Mouse (Mus musculus) spleen, adult 18-20 months (tissue): ENCODE results near the gene 4921539E11Rik.

Source experiments
- DNase-seq, 2 experiments: peaks; one replicate each; pipeline ENCODE4 v3.0.0; 2022; ENCODE audit warnings: mixed read lengths in 2 of 2

4921539E11Rik gene

DNA sequence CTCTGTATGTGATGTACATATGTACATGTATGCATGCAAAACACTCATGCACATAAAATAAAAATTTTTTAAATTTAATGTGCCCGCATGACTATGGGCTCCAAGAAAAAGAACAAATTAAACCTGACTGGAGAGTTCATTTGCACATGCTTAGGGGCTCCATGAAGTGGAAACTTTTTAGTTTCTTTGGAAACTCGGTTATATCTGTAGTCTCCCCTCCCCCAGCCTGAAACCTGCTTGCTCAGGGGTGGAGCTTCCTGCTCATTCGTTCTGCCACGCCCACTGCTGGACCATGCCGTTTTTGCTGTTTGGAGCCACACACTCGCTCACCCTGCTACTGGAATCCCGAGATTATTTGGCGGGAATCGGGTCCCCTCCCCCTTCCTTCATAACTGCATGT is 67.8 kb downstream of the 4921539E11Rik start:
- DNase-seq = no peak

DNA sequence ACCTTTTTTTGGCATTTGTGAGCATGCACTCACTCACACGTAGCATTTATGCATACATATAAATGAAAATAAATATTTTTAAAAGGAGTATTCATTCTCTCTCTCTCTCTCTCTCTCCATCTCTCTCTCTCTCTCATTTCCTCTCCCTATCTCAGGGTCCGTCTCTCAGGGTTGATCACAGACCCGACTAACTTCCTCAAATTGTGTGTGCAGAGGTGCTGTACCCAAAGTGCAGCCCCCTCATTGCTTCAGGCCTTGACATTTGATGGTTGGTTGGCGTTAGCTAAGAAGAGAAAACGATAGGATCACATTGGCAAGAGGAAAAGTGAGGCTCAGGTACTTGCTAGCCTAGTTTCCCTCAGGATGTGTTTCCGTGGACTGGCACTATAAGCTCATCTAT is 68.9 kb downstream of the 4921539E11Rik start:
- DNase-seq = no peak

DNA sequence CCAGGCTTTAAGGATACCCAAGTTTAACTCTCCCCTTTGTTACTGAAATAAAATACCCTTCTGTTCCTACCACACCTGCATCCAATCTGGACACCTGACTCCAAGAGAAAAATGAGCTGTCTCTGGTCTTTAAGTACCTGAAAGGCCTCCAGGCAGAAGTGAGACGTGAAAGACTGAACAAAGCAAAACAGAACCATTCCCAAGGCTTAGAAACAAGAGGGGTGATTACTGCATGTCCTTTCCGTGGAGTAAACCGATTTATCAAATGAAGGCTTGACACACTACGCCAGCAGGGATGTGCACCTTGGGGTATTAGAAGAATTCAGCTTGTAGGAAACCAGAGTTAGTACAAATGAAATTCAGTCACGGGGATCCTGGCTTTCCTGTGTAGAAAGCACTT is 71.7 kb downstream of the 4921539E11Rik start:
- no peak for DNase-seq

DNA sequence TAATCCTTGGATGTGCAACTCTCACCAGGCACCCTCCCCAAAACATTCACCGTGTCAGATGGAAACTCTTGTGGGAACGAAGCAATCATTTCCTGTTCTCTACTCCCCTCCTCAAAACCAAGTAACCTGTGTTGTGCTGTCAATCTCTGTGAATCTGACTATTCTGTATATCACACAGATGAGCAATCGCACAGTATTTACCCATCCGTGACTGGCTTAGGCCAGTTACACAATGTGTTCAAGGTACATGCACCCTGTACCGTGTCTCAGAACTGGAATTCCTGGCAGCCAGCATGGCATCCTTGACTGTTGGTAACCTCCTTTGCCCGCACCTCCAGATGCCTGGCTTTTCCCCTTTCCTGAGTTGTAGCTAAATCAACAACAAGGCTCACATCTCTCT is 74.6 kb downstream of the 4921539E11Rik start:
- DNase-seq = no peak

DNA sequence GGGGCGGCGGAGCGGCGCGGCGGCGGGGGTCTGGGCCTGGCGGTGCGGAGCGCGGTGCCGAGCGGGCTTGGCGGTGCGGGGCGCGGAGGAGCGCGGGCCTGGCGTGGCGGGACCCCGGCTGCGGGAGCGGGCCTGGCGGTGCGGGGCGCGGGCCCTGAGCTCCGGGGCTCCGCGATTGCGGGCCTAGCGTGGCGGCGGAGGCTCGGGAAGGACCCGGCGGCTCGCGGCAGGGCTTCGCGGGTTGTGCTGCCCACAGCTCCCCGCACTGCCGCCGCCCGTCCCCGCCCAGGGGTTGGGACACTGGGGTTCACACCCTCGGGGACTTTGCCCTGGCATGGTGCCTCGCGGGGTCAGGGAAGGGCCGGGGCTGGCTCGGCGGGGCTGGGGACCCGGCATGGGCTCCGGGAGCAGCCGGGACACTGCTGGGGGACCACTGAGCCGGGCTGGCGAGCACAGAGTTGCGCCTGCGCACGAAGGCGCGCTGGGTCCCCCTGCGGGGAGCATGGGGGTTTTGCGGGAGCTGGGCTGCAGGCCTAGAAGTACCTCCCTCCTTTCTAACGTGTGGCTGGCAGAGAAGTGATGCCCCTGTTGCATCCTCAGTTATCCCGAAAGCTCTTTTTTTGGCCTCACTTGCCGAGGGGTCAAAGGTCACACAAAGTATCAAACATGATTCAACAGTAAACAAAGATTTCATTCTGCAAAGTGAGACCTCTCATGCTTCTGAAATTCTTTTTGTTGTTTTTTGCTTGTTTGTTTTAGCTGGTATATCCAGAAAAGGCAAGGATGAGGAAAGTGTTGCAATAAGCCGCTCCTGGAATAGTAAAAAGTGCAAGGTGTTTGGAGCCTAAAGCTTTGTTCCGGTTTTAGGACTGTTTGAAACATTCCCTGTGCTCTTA is 75.5 kb downstream of the 4921539E11Rik start, which contains the start of gene Slc35d1:
Gene Slc35d1, minus strand, starts transcription at position 240 of the 896 bp plus-strand sequence.
- DNase-seq = peak; percentile 60 to 66

DNA sequence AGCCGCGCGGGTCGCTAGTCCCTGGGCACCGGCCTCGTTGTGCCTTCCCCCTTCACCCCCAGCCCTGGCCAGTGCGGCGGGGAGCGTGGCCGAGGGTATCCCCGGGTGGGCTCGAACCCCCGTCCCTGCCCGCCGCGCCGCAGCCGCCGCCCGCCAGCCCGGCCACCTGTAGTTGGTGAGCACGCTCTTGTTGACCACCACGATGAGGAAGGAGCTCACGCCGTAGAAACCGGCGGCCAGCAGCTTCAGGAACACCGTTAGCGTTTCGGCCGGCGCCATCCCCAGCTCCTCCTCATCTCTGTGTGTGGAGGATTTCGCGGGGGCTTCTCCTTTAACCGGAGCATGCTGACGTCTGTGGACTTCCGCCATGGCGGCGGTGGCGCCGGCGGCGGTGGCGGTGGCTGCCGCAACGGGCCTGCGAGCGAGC is 76.2 kb downstream of the 4921539E11Rik start:
- peak; percentile 59 to 75 for DNase-seq

DNA sequence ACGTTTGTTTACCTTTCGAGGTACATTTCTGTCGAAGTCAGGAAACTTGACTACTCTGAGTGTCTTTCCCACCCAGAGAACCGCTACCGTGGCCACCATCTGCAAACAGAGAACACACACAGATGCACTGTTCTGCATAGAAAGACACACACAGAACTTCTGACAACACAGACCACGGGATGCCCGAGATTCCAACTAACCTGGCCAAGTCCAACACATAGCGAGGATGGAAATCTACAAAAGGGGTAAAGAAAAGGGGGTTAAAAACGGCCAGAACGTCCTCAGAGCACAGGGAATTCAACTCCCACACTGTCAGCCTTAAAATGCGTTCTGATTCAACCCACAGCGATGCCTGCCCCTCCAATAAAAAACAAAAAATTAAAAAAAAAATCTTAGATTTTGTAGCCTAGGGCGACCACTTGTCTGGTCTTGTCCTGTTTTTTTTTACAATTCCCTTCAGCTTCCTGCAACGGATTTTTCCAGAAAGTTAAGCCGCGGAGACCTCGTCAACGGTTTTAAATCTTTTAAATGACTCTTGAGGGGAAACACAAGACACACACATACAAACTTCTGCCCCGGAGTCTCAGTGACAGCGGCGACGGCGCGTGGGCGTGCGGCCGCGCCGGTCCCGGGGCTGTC is 76.7 kb downstream of the 4921539E11Rik start:
- DNase-seq = no peak

DNA sequence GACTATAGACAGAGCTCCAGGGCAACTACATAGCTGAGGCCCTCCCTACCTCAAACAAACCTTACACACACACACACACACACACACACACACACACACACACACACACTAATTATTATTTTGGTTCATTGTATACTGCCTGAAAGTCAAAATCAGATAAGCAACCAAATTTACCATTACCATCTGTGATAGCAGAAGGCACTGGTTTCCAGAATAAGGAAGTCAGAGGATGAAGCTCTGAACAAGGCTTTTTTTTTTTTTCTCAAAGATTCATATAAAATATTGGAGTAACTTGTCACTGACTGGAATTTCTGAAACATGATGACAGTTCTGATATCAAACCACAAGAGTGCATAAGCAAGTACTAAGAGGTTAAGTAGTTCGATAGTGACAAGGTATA is 82.1 kb downstream of the 4921539E11Rik start:
- DNase-seq = no peak

DNA sequence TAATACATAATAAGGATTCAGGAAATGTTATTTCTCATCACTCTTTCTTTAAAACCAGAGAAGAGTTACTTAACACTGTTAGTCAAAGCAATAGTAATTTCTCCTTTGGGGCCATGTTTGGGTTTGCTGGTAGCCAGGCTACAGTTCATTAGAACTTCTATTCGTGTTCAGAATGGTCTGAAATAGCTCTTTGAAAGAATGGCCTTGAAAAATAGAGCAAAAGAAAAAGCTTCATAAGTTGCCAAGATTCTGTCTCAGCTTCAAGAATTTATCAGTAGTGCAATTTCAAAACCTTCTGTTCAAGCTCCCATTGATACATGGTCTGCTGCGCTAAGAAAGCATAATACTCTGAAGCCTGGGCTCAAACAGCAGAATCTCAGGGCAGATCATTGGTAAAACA is 87.0 kb downstream of the 4921539E11Rik start:
- DNase-seq = no peak

DNA sequence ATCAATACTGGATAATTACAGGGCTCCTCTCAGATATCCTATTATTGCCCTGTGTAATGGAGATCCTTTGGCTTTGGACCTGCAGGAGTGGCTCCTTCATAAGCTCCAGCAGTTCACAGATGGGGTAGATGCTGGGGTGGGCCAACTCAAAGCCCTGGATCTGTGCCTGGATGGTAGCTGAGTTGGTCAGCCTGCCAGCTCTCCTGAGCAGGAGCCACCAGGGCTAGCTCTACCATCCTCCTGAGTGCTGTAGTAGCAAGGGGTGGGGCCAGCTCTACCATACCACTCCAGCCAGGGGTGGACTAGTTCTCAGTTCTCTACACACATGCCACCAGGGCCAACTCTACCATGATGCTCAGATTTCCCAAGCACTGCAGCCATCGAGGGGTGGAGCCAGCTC is 90.6 kb downstream of the 4921539E11Rik start:
- DNase-seq = no peak

DNA sequence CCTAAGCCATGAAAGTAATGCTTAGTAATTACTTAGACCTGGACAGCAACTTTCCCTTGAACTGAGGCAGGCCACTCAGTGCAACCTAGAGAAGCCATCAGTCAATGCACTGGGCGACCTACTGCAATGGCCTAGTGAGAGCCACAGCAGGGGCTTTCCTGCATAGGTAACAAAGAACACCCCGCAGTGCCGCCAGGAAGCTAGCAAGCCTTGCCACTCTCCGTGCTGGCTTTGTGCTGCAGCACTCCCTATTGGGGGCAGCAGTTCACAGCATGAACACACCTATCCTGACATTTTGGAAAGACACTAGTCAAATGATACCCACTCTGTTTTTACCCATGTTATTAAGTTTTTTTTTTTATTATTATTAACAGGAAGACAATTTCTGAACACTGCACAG is 91.6 kb downstream of the 4921539E11Rik start:
- DNase-seq = no peak

DNA sequence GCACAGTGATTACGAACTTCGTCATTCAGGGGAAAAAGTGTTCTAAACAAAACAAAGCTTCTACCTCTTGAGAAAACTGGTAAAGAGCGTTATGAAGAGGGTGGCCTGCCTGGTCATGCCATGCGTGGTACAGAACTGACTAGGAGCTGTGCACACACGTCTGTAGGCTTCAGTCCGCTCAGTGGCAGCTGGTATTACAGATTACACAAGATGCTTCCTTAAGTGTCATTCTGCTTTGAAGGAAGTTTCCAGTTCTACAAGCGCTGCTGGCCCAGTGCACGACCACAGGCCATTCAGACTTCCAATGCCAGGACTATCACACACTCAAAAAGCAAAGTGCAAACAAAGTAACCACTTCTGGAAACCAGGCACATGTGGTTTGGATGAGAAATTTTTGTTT is 93.3 kb downstream of the 4921539E11Rik start:
- DNase-seq = no peak

DNA sequence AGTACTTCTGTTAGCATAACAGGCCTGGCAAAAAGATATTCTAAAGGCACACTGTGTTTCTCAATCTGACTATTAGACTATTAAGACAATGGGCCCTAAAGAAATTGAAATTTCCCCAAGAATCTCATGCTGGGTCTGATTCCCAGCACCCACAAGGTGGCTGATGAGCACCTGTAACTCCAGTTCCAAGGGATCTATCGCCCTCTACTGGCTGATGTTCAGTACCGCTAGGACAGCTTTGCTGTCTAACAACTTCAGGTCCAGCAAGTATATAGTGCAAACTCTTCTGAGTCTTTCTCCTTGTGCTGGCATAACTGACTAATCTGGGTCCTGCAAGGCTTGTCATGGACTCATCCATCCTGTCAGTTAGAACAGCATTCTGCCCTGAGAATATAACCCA is 98.2 kb downstream of the 4921539E11Rik start:
- no peak for DNase-seq

DNA sequence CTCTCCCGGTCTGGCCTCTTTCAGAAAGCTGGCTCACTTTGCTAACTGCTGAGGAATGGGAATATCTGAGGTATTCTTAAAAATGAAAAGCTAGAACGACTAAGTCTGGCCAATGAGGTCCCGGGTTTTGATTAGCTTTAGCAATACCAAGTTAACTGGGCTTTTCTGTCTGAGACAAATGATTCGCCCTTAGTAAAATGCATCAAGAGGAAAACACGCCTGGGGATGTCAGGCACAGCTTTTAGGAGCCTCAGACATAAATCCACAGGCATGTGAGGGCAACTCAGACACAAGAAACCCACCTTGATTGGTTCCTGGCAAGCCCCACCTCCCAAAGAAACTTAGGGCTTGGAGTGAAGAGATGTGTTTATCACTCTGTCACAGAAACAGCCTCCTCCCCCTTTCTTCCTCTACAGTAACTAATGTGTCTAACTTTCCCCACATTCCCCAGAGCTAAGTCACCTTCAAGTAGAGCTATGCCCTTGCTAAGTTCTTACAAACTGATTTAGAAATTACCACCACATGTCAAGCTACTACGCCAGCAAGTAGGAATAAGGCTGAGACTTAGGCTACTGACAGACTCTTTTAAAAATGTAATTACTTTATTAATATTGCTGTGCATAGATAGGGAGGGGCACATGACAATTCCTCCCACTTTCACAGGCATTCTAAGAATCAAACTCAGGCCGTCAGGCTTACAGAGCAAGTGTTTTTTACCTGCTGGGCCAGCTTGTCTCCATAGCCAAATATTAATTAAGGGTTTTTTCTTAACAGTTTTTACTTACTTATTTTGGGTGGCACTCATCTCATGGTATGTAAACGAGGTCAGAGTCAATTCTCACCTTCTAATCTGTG is 101.7 kb downstream of the 4921539E11Rik start:
- no peak for DNase-seq
